Comparison of ENCODE assay signal across 11 mouse cellular contexts in genomic region chr12:110775628-110776426, GRCm38 (mm10). TPM values are rescaled to one million over a fixed set of nuclear protein-coding genes. Genes with fewer than 3 reads are reported as not detected.
DNase-seq lines count a peak whose midpoint lies in the region; ATAC-seq and TF ChIP-seq lines count a peak whose summit lies in the region.
"Had no signal": no experiment of that assay in that cellular context is flagged by ENCODE, and none has a peak within 500 bp of the region (broad histone marks: within the 10 kb centered on the region; RNA-seq: fewer than 3 reads in every experiment).

No protein-coding gene starts in this region.

- peaks cover 3% of the 10 kb centered on the region; the same call in 1 of the 2 replicates for H3K36me3 ChIP-seq in liver, embryonic 14.5 days (replicated peaks; ENCODE audit: control insufficient read depth, insufficient read depth, low read depth)

- WGBS in liver, embryonic 14.5 days (ENCODE audit: insufficient replicate concordance): 43% methylated on average over 5 of the region's 5 CpGs

- no peak overlapping the region for H3K4me3 ChIP-seq in liver, embryonic 14.5 days (ENCODE audit: insufficient read depth in 1 of 2, low read depth in 2 of 2, low read length in 2 of 2)
- H3K4me3 ChIP-seq: heart, embryonic 15.5 days; midbrain, embryonic 12.5 days had no signal

- no peak overlapping the region for H3K4me2 ChIP-seq in liver, embryonic 14.5 days (ENCODE audit: low read depth)
- H3K4me2 ChIP-seq: heart, embryonic 15.5 days; midbrain, embryonic 12.5 days had no signal

- TF ChIP-seq CTCF in liver, embryonic 14.5 days (IDR thresholded peaks at IDR 0.05; ENCODE audit: low read depth): no peak

- TF ChIP-seq EP300 in liver, embryonic 14.5 days (IDR thresholded peaks at IDR 0.05; ENCODE audit: low read depth): no peak

- DNase-seq in heart, adult 11 months: peak; percentile 90
- no peak for DNase-seq in heart, postnatal 36 days
- peak; percentile 50 for DNase-seq in thymus, postnatal 0 days (ENCODE audit: low spot score)
- no peak for DNase-seq in thymus, adult 18-20 months
- DNase-seq in liver, embryonic 14.5 days (ENCODE audit: low read depth in 3 of 3, low spot score in 3 of 3): no peak
- no peak for DNase-seq in left cerebral cortex, postnatal 10 days (ENCODE audit: extremely low spot score in 1 of 2, low spot score in 2 of 2)
- no peak for DNase-seq in gastrocnemius, adult 8-10 months (ENCODE audit: low spot score in 2 of 2)
- DNase-seq in frontal cortex, postnatal 10 days (ENCODE audit: low spot score in 2 of 2): no peak
- DNase-seq: cerebellum, postnatal 36 days had no signal

- no peak overlapping the region for H3K9ac ChIP-seq in liver, embryonic 14.5 days (replicated peaks)
- H3K9ac ChIP-seq: heart, embryonic 15.5 days; midbrain, embryonic 12.5 days had no signal

- intact Hi-C loops in heart, postnatal 36 days (cut with DNase I): loop anchor here (2.0 kb wide), 1 partner anchor 37 kb away; no protein-coding TSS in a partner anchor
- intact Hi-C loops in left cerebral cortex, postnatal 10 days (cut with DNase I): no loop called here

- no peaks in the 10 kb centered on the region for H3K27me3 ChIP-seq in liver, embryonic 14.5 days (ENCODE audit: control insufficient read depth, insufficient read depth, low read length)
- H3K27me3 ChIP-seq: heart, embryonic 15.5 days; midbrain, embryonic 12.5 days had no signal

- ATAC-seq in liver, embryonic 14.5 days (ENCODE audit: insufficient read depth): peak; percentile 26; the same call in 1 of the 2 replicates

- no peaks in the 10 kb centered on the region for H3K9me3 ChIP-seq in liver, embryonic 14.5 days (ENCODE audit: control insufficient read depth, low read length)
- H3K9me3 ChIP-seq: heart, embryonic 15.5 days; midbrain, embryonic 12.5 days had no signal

- H3K4me1 ChIP-seq in liver, embryonic 14.5 days (replicated peaks; ENCODE audit: control insufficient read depth in 2 of 2, insufficient read depth in 2 of 2, low read length in 1 of 2): peaks cover 0 to 12% of the 10 kb centered on the region in 2 experiments; a peak in 2 of 4 replicates

- H3K27ac ChIP-seq in liver, embryonic 14.5 days: no peak overlapping the region
- H3K27ac ChIP-seq: heart, embryonic 15.5 days; midbrain, embryonic 12.5 days had no signal

RNA-seq across cellular contexts. Expression of gene Wdr20, which starts 38.1 kb away (rescaled TPM):
- total RNA-seq in heart, postnatal 36 days (2021): 10 to 100 TPM; 28.2 to 32.0 TPM
- 22.3 and 24.8 TPM in 2 replicates for polyA plus RNA-seq in thymus, postnatal 0 days (2015; fragmentation: Nextera tagmentation; extraction: Ambion mirVana)
- 9.1 and 10.1 TPM in 2 replicates for polyA plus RNA-seq in liver, embryonic 14.5 days (2012; rRNA removed)
- polyA plus RNA-seq in liver, embryonic 14.5 days (2014; fragmentation: Nextera tagmentation; extraction: Ambion mirVana): 7.5 and 8.8 TPM in 2 replicates
- total RNA-seq in left cerebral cortex, postnatal 10 days (2021): 10 to 100 TPM; 34.6 to 35.9 TPM
- 10 to 100 TPM; 13.3 to 19.9 (median 15.9) TPM for total RNA-seq in gastrocnemius, adult 8-10 months (2022)

Comparison
In these comparisons a context has a peak if more than half of its experiments do, and no peak if none do; other contexts are left out.
1. DNase-seq: peak in heart, adult 11 months (single experiment) and thymus, postnatal 0 days (single experiment); none in heart, postnatal 36 days (0 of 2), thymus, adult 18-20 months (0 of 2), liver, embryonic 14.5 days (0 of 3), left cerebral cortex, postnatal 10 days (0 of 2), gastrocnemius, adult 8-10 months (0 of 2) and frontal cortex, postnatal 10 days (0 of 2).